Mouse (Mus musculus) CD4-positive, CD25-positive, alpha-beta regulatory T cell, adult 4 months (primary cell): ENCODE data around the gene Uqcc2. TPM values are rescaled to one million over a fixed set of nuclear protein-coding genes. Genes with fewer than 3 reads are reported as not detected.
A peak's percentile ranks its signal among the peaks of the same experiment; 100 is the strongest.

ENCODE experiments used
- ATAC-seq: one replicate; pipeline ENCODE4 v1.8.0; 2017
- polyA plus RNA-seq, 2 experiments: library from polyadenylated mRNA; unstranded; fragments of 100-300 nt; shearing (Covaris generic); gene quantifications; one replicate each; pipeline ENCODE4 v1.2.1; 2017

Gene Uqcc2
- polyA plus RNA-seq: 100 to 1,000 TPM; 110 to 129 TPM

- peak; percentile 89 for ATAC-seq
Measured at GRCm38 (mm10) chr17:27133551-27134141, at the start of gene Uqcc2. TSS of gene Uqcc2 (minus strand) at chr17:27133916.

DNA sequence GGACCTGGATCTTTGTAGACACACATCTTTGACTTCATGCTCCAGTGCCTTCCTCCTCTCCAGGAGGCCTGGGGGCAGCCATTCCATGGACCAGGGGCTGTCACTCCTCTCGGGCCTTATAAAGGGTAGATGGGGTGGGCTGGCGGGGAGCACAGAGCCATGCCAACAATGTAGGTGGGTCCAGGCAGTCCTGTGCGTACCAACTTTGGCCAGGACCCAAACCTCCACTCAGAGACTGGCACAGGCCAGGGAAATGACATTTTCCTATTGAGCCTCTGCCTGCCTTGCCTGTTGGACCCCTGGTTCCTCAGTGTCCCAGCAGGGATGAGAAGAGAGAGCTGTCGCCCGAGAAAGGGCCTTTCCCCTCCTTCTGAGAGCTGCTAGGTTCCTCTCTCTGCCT, 48.7 kb upstream of the Uqcc2 start:
- no peak for ATAC-seq

- ATAC-seq: no peak
Measured at GRCm38 (mm10) chr17:27181666-27182065, 48.0 kb upstream of the Uqcc2 start.

GRCm38 (mm10) chr17:27179681-27180280, 46.1 kb upstream of the Uqcc2 start:
- peak; percentile 32 for ATAC-seq

DNA sequence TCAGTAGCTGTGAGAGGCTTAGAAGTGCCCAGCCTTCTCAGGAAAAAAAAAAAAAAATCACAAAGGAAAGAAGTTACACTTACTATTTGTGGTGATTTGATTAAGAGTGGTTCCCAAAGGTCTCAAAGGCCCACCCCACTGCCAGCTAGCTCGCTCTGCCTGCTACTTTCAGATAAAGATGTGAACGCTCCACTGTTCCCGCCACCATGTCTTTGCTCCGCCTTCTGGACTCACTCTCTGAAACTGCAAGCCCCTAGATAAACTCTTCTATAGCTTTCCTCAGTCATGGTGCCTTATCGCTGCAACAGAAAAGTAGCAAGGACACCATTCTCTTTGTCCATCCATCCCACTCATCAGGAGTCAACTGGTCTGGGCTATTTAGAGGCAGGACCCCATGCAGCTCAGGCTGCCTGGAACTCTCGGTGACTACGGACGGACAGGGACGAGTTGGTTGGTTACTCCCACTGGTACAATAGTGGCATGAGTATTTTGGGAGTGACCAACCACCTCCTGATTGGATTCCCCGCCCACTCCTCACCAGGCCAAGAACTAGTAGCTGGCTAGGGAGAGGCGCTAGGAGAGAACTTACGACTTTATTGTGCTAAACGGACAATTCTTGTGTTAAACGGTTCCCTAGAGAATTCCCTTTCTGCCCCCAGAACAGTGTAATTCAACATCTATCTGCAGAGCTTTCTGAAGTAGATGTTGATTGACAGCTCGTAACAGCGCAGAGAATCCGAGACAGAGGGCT, 44.9 kb upstream of the Uqcc2 start:
- ATAC-seq: no peak

GRCm38 (mm10) chr17:27178019-27178418, 44.3 kb upstream of the Uqcc2 start:
- no peak for ATAC-seq

GRCm38 (mm10) chr17:27176754-27177153, 43.0 kb upstream of the Uqcc2 start:
- ATAC-seq: no peak

- ATAC-seq: no peak
Measured at GRCm38 (mm10) chr17:27176287-27176686, 42.6 kb upstream of the Uqcc2 start.

DNA sequence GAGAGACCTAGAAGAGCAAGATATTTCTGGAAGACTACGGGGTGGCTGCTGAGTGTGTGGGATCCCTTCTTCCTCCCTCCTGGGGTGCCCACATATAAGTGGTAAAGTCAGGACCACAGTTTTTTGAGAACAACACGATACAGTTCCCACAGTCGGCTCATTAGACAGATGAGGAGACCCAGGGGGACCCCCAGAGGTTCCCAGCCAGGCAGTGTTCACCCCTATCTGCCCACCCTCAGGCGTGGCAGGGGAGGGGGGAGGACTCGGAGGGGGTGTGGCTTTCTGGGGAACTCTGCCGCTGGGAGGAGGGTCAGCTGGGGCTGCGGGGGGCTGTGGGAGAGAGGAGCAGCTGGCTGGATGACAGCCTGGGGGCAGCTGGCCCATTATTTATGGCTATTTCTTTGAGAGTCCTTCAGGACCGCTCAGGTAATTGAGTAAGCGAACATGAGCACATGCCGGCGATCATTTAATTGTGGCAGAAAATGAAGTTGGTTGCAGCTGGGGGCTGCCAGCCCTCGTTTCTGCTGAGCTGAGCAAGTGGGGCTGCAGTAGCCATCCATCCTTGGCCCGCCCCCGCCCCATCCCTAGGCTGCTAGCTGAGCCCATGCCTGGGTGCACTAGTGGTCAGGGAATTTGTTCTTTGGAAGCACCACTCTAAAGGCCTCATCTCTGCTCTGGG, 41.6 kb upstream of the Uqcc2 start:
- no peak for ATAC-seq

DNA sequence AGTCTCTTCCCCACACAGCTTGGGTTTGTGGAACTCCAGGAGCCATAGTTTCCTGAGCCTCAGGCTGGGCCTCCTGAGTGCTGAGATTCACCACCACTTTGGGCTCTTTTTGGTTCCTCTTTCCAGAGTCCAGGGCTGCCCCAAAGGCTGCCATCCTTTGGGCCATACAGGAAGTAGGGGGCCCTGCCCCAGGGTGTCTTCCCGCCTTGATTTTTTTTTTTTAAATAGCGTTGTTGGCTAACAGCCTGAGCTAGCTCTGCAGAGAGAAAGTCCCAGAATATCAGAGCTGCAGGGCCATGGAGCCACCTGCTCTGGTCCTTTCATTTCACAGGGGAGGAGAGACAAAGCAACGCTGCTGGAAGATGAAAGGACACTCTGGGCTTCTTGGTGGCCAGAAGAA, 40.0 kb upstream of the Uqcc2 start:
- ATAC-seq: no peak

- ATAC-seq: no peak
Measured at GRCm38 (mm10) chr17:27172459-27172858, 38.7 kb upstream of the Uqcc2 start.

GRCm38 (mm10) chr17:27171121-27171520, 37.4 kb upstream of the Uqcc2 start:
- ATAC-seq: no peak

- ATAC-seq: no peak
Measured at GRCm38 (mm10) chr17:27169952-27170695, 36.4 kb upstream of the Uqcc2 start.

DNA sequence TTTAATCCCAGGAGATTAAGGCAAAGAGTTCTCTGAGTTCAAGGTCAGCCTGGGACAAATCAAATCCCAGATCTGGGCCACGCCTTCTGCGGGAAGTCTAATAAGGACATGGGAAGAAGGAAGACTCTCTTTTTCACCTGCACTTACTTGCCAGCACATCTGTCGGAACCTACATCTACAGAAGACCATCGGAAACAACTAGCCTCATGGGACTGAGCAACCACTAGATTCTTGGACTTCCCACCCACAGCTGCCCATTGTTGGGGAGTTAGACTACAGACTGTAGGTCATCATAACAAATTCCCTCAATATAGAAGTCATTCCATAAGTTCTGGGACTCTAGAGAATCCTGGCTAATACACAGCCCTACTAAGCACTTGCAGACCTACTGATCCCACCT, 34.9 kb upstream of the Uqcc2 start:
- no peak for ATAC-seq

- no peak for ATAC-seq
Measured at GRCm38 (mm10) chr17:27167545-27167944, 33.8 kb upstream of the Uqcc2 start, which contains the start of gene Ip6k3. TSS of gene Ip6k3 (minus strand) at chr17:27167795.

- ATAC-seq: no peak
Measured at GRCm38 (mm10) chr17:27166901-27167300, 33.2 kb upstream of the Uqcc2 start.

GRCm38 (mm10) chr17:27165054-27165773, 31.5 kb upstream of the Uqcc2 start:
- no peak for ATAC-seq

- no peak for ATAC-seq
Measured at GRCm38 (mm10) chr17:27160905-27161304, 27.2 kb upstream of the Uqcc2 start.

- ATAC-seq: no peak
Measured at GRCm38 (mm10) chr17:27159169-27159568, 25.5 kb upstream of the Uqcc2 start.

DNA sequence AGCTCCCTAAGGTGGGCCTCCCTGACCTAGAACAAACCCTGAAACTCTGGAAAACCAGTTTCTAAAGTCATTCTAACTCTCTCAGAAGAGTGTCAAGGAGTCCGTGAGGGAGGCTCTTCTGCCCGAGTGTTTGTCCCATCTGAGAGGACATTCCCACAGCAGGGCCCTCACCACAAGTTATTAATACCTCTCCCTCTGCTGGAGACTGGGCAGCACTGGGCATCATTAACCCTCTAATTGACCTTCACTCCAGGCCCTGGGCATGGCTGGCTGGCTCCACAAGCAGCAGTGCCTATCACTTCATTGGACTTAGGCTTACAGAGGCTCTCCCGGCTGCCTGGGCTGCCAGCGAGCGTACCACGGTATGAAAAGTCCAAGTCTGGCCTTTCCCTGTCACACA, 24.7 kb upstream of the Uqcc2 start:
- ATAC-seq: no peak

GRCm38 (mm10) chr17:27155752-27156151, 22.0 kb upstream of the Uqcc2 start:
- no peak for ATAC-seq

GRCm38 (mm10) chr17:27154881-27155280, 21.2 kb upstream of the Uqcc2 start:
- ATAC-seq: no peak
